In the genomic region with DNA sequence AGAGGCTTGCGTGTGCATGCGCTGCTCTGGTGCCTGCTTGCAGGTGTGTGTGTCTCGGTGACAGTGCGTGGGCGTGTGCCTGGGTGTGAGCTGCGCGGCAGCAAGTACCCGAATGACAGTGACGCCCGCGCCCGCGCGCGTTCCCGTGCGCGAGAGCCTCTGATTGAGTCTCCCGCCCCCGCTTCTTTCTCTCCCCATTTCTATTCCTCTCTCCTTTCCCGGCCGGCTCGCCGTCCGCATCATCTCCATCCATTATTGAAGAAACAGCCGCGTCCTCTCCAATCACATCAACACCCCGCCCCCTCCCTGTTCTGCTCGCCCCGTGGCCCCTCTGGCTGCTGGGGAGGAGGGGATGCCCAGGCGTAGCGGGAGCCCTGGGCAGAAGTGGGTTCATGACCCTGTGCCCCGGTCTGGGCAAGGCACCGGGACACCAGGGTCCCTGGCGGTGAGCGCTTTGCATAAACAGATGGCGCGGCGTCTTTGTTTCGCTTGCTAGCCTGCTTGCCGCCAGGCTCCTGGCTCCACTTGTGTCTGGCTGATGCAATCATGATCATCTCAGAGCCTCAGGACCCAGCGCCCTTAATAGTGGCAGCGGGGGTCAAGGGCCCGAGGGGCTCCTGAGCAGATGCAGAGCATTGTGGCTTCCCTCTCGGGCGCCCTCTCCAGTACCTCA, we compare ENCODE assay signal across 8 mouse cellular contexts. TPM values are rescaled to one million over a fixed set of nuclear protein-coding genes. Genes with fewer than 3 reads are reported as not detected.
DNase-seq lines count a peak whose midpoint lies in the region; ATAC-seq and TF ChIP-seq lines count a peak whose summit lies in the region.

No protein-coding gene starts in this region.

- 0 out of 2 replicates have a peak overlapping the region, but pooled peaks have one; percentile 24 for H3K9ac ChIP-seq in liver, adult 2 months (ENCODE audit: low read depth, low read length)
- peak overlapping the region; percentile 68 for H3K9ac ChIP-seq in forebrain, embryonic 12.5 days
- peak overlapping the region; percentile 42 for H3K9ac ChIP-seq in liver, embryonic 12.5 days

- TF ChIP-seq POLR2A in liver, adult 2 months (IDR thresholded peaks at IDR 0.05; ENCODE audit: extremely low read depth, insufficient read depth, low read length) = no peak
- no peak for TF ChIP-seq POLR2A in olfactory bulb, adult 2 months (IDR thresholded peaks at IDR 0.05; ENCODE audit: insufficient read depth, low read depth, low read length)

- H3K4me3 ChIP-seq in liver, adult 2 months (ENCODE audit: insufficient read depth, low read depth, low read length) = peak overlapping the region; percentile 48; the same call in 1 of the 2 replicates
- H3K4me3 ChIP-seq in forebrain, embryonic 12.5 days (replicated peaks) = peak overlapping the region; percentile 41
- peak overlapping the region; percentile 49 for H3K4me3 ChIP-seq in liver, embryonic 12.5 days
- H3K4me3 ChIP-seq in olfactory bulb, adult 2 months (ENCODE audit: insufficient read depth, low read depth, low read length) = peak overlapping the region; percentile 53

- H3K4me2 ChIP-seq in forebrain, embryonic 12.5 days = peak overlapping the region; percentile 76
- peak overlapping the region; percentile 81 for H3K4me2 ChIP-seq in liver, embryonic 12.5 days

- H3K27me3 ChIP-seq in liver, adult 2 months (ENCODE audit: control insufficient read depth, insufficient read depth, low read length) = peaks cover 2% of the 10 kb centered on the region; the same call in 1 of the 2 replicates
- H3K27me3 ChIP-seq in forebrain, embryonic 12.5 days = peaks cover 93% of the 10 kb centered on the region
- peaks cover 97% of the 10 kb centered on the region for H3K27me3 ChIP-seq in liver, embryonic 12.5 days (replicated peaks)

- H3K4me1 ChIP-seq in liver, adult 2 months (ENCODE audit: control insufficient read depth, insufficient read depth, low read length) = peaks cover 10% of the 10 kb centered on the region; the same call in 1 of the 2 replicates
- peaks cover 85% of the 10 kb centered on the region for H3K4me1 ChIP-seq in forebrain, embryonic 12.5 days
- H3K4me1 ChIP-seq in liver, embryonic 12.5 days = peaks cover 79% of the 10 kb centered on the region
- H3K4me1 ChIP-seq in olfactory bulb, adult 2 months (ENCODE audit: control insufficient read depth, insufficient read depth, low read length) = peaks cover 75% of the 10 kb centered on the region

- no peaks in the 10 kb centered on the region for H3K79me2 ChIP-seq in liver, adult 2 months (ENCODE audit: control insufficient read depth, insufficient read depth, low read length)

- H3K27ac ChIP-seq in liver, adult 2 months (replicated peaks; ENCODE audit: insufficient read depth, low read depth, low read length) = no peak overlapping the region
- peak overlapping the region; percentile 94 for H3K27ac ChIP-seq in forebrain, embryonic 12.5 days
- H3K27ac ChIP-seq in liver, embryonic 12.5 days = no peak overlapping the region
- peak overlapping the region; percentile 96 for H3K27ac ChIP-seq in olfactory bulb, adult 2 months (ENCODE audit: insufficient read depth, low read depth, low read length)

- H3K36me3 ChIP-seq in liver, adult 2 months (ENCODE audit: control insufficient read depth, insufficient read depth, low read length) = no peaks in the 10 kb centered on the region
- no peaks in the 10 kb centered on the region for H3K36me3 ChIP-seq in forebrain, embryonic 12.5 days (replicated peaks)
- no peaks in the 10 kb centered on the region for H3K36me3 ChIP-seq in liver, embryonic 12.5 days

- no peak for TF ChIP-seq CTCF in liver, adult 2 months (IDR thresholded peaks at IDR 0.05; ENCODE audit: low read depth, low read length)
- peak; percentile 40; the same call in 1 of the 2 replicates for TF ChIP-seq CTCF in olfactory bulb, adult 2 months (IDR thresholded peaks at IDR 0.05; ENCODE audit: insufficient read depth, low read depth, low read length)

- 0 out of 2 replicates have a peak, but pooled peaks have one; percentile 4 for ATAC-seq in forebrain, embryonic 12.5 days (ENCODE audit: low FRiP score)
- peak; percentile 19 for ATAC-seq in inflammation-experienced regulatory T-cells, adult 6 months
- ATAC-seq in liver, embryonic 12.5 days = no peak

- H3K9me3 ChIP-seq in forebrain, embryonic 12.5 days = no peaks in the 10 kb centered on the region
- no peaks in the 10 kb centered on the region for H3K9me3 ChIP-seq in liver, embryonic 12.5 days (replicated peaks)

- WGBS in liver, adult 2 months = 2% methylated on average over 45 of the region's 46 CpGs
- WGBS in forebrain, embryonic 12.5 days = under 1% methylated on average over 44 of the region's 46 CpGs
- WGBS in liver, embryonic 12.5 days (ENCODE audit: insufficient replicate concordance) = 3% methylated on average over 35 of the region's 46 CpGs
- 1% methylated on average over 46 of the region's 46 CpGs for WGBS in olfactory bulb, adult 2 months

- DNase-seq in liver, adult 2 months (ENCODE audit: extremely low read depth, low read depth, low spot score) = no peak
- no peak for DNase-seq in liver
- peak; percentile 99 for DNase-seq in brain, adult 2 months (ENCODE audit: low read depth, low spot score)
- DNase-seq in ovary, postnatal 14 days (ENCODE audit: low spot score) = no peak

RNA-seq across cellular contexts. Expression of gene Ndufa4l2, which starts 3.0 kb away (rescaled TPM):
- total RNA-seq in liver, adult 2 months (2014; rRNA removed) = 0.09 and 0.40 TPM in 2 replicates
- 4.0 and 4.4 TPM in 2 replicates for polyA plus RNA-seq in liver, adult 2 months (2012; rRNA removed)
- polyA plus RNA-seq in forebrain, embryonic 12.5 days (2016; fragmentation: Nextera tagmentation; extraction: Ambion mirVana) = 5.9 and 9.0 TPM in 2 replicates
- not detected for polyA plus RNA-seq in inflammation-experienced regulatory T-cells, adult 6 months (2017; shearing (Covaris generic))
- 12.9 and 14.8 TPM in 2 replicates for polyA plus RNA-seq in liver, embryonic 12.5 days (2016; fragmentation: Nextera tagmentation; extraction: Ambion mirVana)
- polyA plus RNA-seq in olfactory bulb, adult 2 months (2012; ENCODE audit: insufficient read depth, insufficient read length, low replicate concordance, missing spikeins) = not detected in 2 replicates

RNA-seq across cellular contexts. Expression of gene Stac3, which starts 10.3 kb away (rescaled TPM):
- total RNA-seq in liver, adult 2 months (2014; rRNA removed) = 0.20 and 0.37 TPM in 2 replicates
- polyA plus RNA-seq in liver, adult 2 months (2012; rRNA removed) = 0.42 and 0.49 TPM in 2 replicates
- 1.2 and 1.8 TPM in 2 replicates for polyA plus RNA-seq in forebrain, embryonic 12.5 days (2016; fragmentation: Nextera tagmentation; extraction: Ambion mirVana)
- under 1 TPM in 1 of 3 experiments, not detected in 2; 0.35 TPM for polyA plus RNA-seq in inflammation-experienced regulatory T-cells, adult 6 months (2017; shearing (Covaris generic))
- 0.24 and 0.45 TPM in 2 replicates for polyA plus RNA-seq in liver, embryonic 12.5 days (2016; fragmentation: Nextera tagmentation; extraction: Ambion mirVana)
- not detected in 2 replicates for polyA plus RNA-seq in olfactory bulb, adult 2 months (2012; ENCODE audit: insufficient read depth, insufficient read length, low replicate concordance, missing spikeins)

RNA-seq across cellular contexts. Expression of gene Shmt2, which starts 10.5 kb away (rescaled TPM):
- total RNA-seq in liver, adult 2 months (2014; rRNA removed) = 130 and 154 TPM in 2 replicates
- polyA plus RNA-seq in liver, adult 2 months (2012; rRNA removed) = 309 and 324 TPM in 2 replicates
- polyA plus RNA-seq in forebrain, embryonic 12.5 days (2016; fragmentation: Nextera tagmentation; extraction: Ambion mirVana) = 103 and 105 TPM in 2 replicates
- polyA plus RNA-seq in inflammation-experienced regulatory T-cells, adult 6 months (2017; shearing (Covaris generic)) = 10 to 100 TPM; 38.2 to 43.2 (median 42.9) TPM
- polyA plus RNA-seq in liver, embryonic 12.5 days (2016; fragmentation: Nextera tagmentation; extraction: Ambion mirVana) = 181 and 185 TPM in 2 replicates
- not detected in 2 replicates for polyA plus RNA-seq in olfactory bulb, adult 2 months (2012; ENCODE audit: insufficient read depth, insufficient read length, low replicate concordance, missing spikeins)

RNA-seq across cellular contexts. Expression of gene Nxph4, which starts 22.6 kb away (rescaled TPM):
- not detected in 2 replicates for total RNA-seq in liver, adult 2 months (2014; rRNA removed)
- 0.05 TPM in 1 of 2 replicates, not detected in the other for polyA plus RNA-seq in liver, adult 2 months (2012; rRNA removed)
- 60.0 and 62.4 TPM in 2 replicates for polyA plus RNA-seq in forebrain, embryonic 12.5 days (2016; fragmentation: Nextera tagmentation; extraction: Ambion mirVana)
- not detected for polyA plus RNA-seq in inflammation-experienced regulatory T-cells, adult 6 months (2017; shearing (Covaris generic))
- polyA plus RNA-seq in liver, embryonic 12.5 days (2016; fragmentation: Nextera tagmentation; extraction: Ambion mirVana) = 0.10 and 0.23 TPM in 2 replicates
- not detected in 2 replicates for polyA plus RNA-seq in olfactory bulb, adult 2 months (2012; ENCODE audit: insufficient read depth, insufficient read length, low replicate concordance, missing spikeins)

Comparison
In these comparisons a context has a peak if more than half of its experiments do, and no peak if none do; other contexts are left out.
1. H3K27ac ChIP-seq: peak in forebrain, embryonic 12.5 days (single experiment) and olfactory bulb, adult 2 months (single experiment); none in liver, adult 2 months (single experiment) and liver, embryonic 12.5 days (single experiment).
2. Peak in every context shown above with its lines, with median percentiles within 50 percentile points of each other: H3K4me3 ChIP-seq and H3K9ac ChIP-seq.